Mouse (Mus musculus): Measurements from ENCODE around the gene Ngf.

DNA sequence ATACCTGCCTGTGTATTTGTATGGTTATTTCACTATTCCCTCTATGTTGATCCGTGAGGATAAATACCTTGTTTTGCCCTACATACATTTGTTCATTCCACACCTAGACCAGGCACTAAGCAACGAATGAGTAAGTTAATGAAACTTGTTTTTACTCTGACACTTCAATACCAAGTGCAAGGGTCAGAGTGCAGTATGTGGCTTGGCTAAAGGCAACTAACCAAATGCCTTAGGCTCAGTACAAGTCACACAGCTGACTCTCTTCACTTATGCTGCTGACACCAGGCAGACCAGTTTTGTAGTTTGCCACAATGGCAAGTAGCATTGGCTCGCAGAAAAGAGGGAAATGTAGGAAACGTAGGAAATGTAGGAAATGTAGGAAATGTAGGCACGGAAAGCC, 77.8 kb downstream of the Ngf start:
- TF ChIP-seq CTCF (IDR thresholded peaks at IDR 0.05; ENCODE audit: low read depth) (no peak), EP300 (optimal IDR thresholded peaks at IDR 0.05) (no peak)
